Mouse (Mus musculus) erythroblast, embryonic 14.5 days (primary cell): ENCODE results near the gene Cop1.

Source experiments
- GATA1 ChIP-seq: IDR thresholded peaks from 2 replicates; pipeline ENCODE4 v1.6.1; 2012; ENCODE audit warnings: low read length, inconsistent platforms, mixed read lengths
- TAL1 ChIP-seq: IDR thresholded peaks from 3 replicates; pipeline ENCODE4 v1.6.1; 2012; ENCODE audit warnings: low read length, inconsistent platforms, mixed read lengths

GRCm38 (mm10) chr1:159254906-159255685 is 23.0 kb downstream of the Cop1 start:
- TF ChIP-seq GATA1 (no peak), TAL1 (no peak)
